Comparison of ENCODE assay signal across 9 mouse cellular contexts in genomic region chr2:60720906-60721305, GRCm38 (mm10). TPM values are rescaled to one million over a fixed set of nuclear protein-coding genes. Genes with fewer than 3 reads are reported as not detected.
DNase-seq lines count a peak whose midpoint lies in the region; ATAC-seq and TF ChIP-seq lines count a peak whose summit lies in the region.
"Had no signal": no experiment of that assay in that cellular context is flagged by ENCODE, and none has a peak within 500 bp of the region (broad histone marks: within the 10 kb centered on the region; RNA-seq: fewer than 3 reads in every experiment).

No protein-coding gene starts in this region.

- no peaks in the 10 kb centered on the region for H3K9me3 ChIP-seq in intestine, postnatal 0 days (ENCODE audit: control insufficient read depth)
- H3K9me3 ChIP-seq in intestine, embryonic 15.5 days: no peaks in the 10 kb centered on the region
- H3K9me3 ChIP-seq in CH12.LX (replicated peaks; ENCODE audit: low read length): no peaks in the 10 kb centered on the region

- TF ChIP-seq RAD21 in CH12.LX (IDR thresholded peaks at IDR 0.05; ENCODE audit: low read depth, low read length): peak; percentile 70

- DNase-seq in 3T3-L1 (ENCODE audit: low read depth, low spot score) (peak; percentile 71), CH12.LX (ENCODE audit: extremely low read depth) (no peak)
- DNase-seq in forelimb bud, embryonic 11.5 days (ENCODE audit: low read depth, low spot score): peak; percentile 46
- DNase-seq in lung, postnatal 14 days: peak; percentile 62
- no peak for DNase-seq in spleen, adult 12 weeks (ENCODE audit: low spot score)
- no peak for DNase-seq in natural killer cell, adult 2 months (ENCODE audit: low spot score in 2 of 2)

- H3K4me3 ChIP-seq in intestine, postnatal 0 days (ENCODE audit: low read depth, low read length): no peak overlapping the region
- H3K4me3 ChIP-seq in intestine, embryonic 15.5 days (replicated peaks): no peak overlapping the region
- H3K4me3 ChIP-seq in CH12.LX (replicated peaks in 1 of 3; ENCODE audit: low read depth in 2 of 3, low read length in 2 of 3, poor library complexity in 1 of 3): no peak overlapping the region

- dilution Hi-C loops in CH12.LX (cut with MboI; ENCODE audit: extremely low pct_ligation_motif_present, extremely low pct_unique_long_range_greater_than_20kb, low sequenced_read_pairs): no loop called here

- TF ChIP-seq CTCF in intestine, postnatal 0 days (IDR thresholded peaks at IDR 0.05; ENCODE audit: low read depth): peak; percentile 86
- peak; percentile 78 to 82 for TF ChIP-seq CTCF in CH12.LX (conservative IDR thresholded peaks at IDR 0.05 in 1 of 2, IDR thresholded peaks at IDR 0.05 in 1 of 2; ENCODE audit: low read depth in 2 of 2, low read length in 2 of 2)

- H3K79me2 ChIP-seq in CH12.LX (replicated peaks; ENCODE audit: control insufficient read depth, extremely low read depth, insufficient read depth, poor library complexity, severe bottlenecking): no peaks in the 10 kb centered on the region

- H3K4me2 ChIP-seq in intestine, postnatal 0 days (replicated peaks; ENCODE audit: low read depth): no peak overlapping the region
- H3K4me2 ChIP-seq in intestine, embryonic 15.5 days (replicated peaks): no peak overlapping the region
- H3K4me2 ChIP-seq in CH12.LX (ENCODE audit: insufficient read depth, low read depth, poor library complexity, severe bottlenecking): no peak overlapping the region

- H3K27me3 ChIP-seq in intestine, postnatal 0 days (replicated peaks; ENCODE audit: control insufficient read depth, insufficient read depth, low read length): no peaks in the 10 kb centered on the region
- H3K27me3 ChIP-seq in intestine, embryonic 15.5 days (replicated peaks): no peaks in the 10 kb centered on the region
- no peaks in the 10 kb centered on the region for H3K27me3 ChIP-seq in CH12.LX (replicated peaks)

- 23% methylated on average over 5 of the region's 5 CpGs for WGBS in intestine, postnatal 0 days
- WGBS in intestine, embryonic 15.5 days: 29% methylated on average over 5 of the region's 5 CpGs

- no peak for TF ChIP-seq POLR2A in CH12.LX (IDR thresholded peaks at IDR 0.05; ENCODE audit: low read depth, low read length)

- no peak overlapping the region for H3K9ac ChIP-seq in intestine, postnatal 0 days (ENCODE audit: low read depth, low read length)
- no peak overlapping the region for H3K9ac ChIP-seq in intestine, embryonic 15.5 days
- no peak overlapping the region for H3K9ac ChIP-seq in CH12.LX (ENCODE audit: insufficient read depth, low read depth)

- no peaks in the 10 kb centered on the region for H3K36me3 ChIP-seq in intestine, postnatal 0 days (ENCODE audit: control insufficient read depth, insufficient read depth)
- H3K36me3 ChIP-seq in intestine, embryonic 15.5 days: no peaks in the 10 kb centered on the region
- no peaks in the 10 kb centered on the region for H3K36me3 ChIP-seq in CH12.LX (replicated peaks in 1 of 2; ENCODE audit: control insufficient read depth in 1 of 2, insufficient read depth in 1 of 2, low read length in 1 of 2)

- in situ Hi-C loops in CH12.LX (cut with MboI; ENCODE audit: low pct_ligation_motif_present, low pct_unique_long_range_greater_than_20kb, low sequenced_read_pairs): no loop called here

- no peak overlapping the region for H3K27ac ChIP-seq in intestine, postnatal 0 days (ENCODE audit: low read depth, low read length)
- H3K27ac ChIP-seq in intestine, embryonic 15.5 days: no peak overlapping the region
- H3K27ac ChIP-seq in CH12.LX (ENCODE audit: insufficient read depth, low read depth): no peak overlapping the region

- ATAC-seq in intestine, postnatal 0 days: no peak
- ATAC-seq in intestine, embryonic 15.5 days: no peak

- H3K4me1 ChIP-seq in intestine, postnatal 0 days (replicated peaks; ENCODE audit: control insufficient read depth, insufficient read depth, low read length): peaks cover 3% of the 10 kb centered on the region; the same call in 1 of the 2 replicates
- 0 out of 2 replicates have a peak, but pooled peaks cover 4% of the 10 kb centered on the region for H3K4me1 ChIP-seq in intestine, embryonic 15.5 days (replicated peaks)
- H3K4me1 ChIP-seq in CH12.LX (ENCODE audit: control insufficient read depth in 1 of 2, insufficient read depth in 2 of 2): no peaks in the 10 kb centered on the region

- no peak for TF ChIP-seq EP300 in CH12.LX (IDR thresholded peaks at IDR 0.05; ENCODE audit: low read length)

TF ChIP-seq in CH12.LX, 34 proteins besides CTCF, POLR2A, EP300 and RAD21:
- 0 out of 2 replicates have a peak, but pooled peaks have one; percentile 13 for TF ChIP-seq MAFK (IDR thresholded peaks at IDR 0.05; ENCODE audit: insufficient replicate concordance, low read length)
- 0 out of 2 replicates have a peak, but pooled peaks have one; percentile 17 for TF ChIP-seq IRF4 (IDR thresholded peaks at IDR 0.05; ENCODE audit: low read depth, low read length)
- TF ChIP-seq SMC3 (IDR thresholded peaks at IDR 0.05; ENCODE audit: low read depth, low read length): peak; percentile 75
- TF ChIP-seq MAX (IDR thresholded peaks at IDR 0.05; ENCODE audit: low read length): no peak
- TF ChIP-seq ZC3H11A (IDR thresholded peaks at IDR 0.05; ENCODE audit: low read depth, low read length): peak; percentile 26; the same call in 1 of the 2 replicates
- TF ChIP-seq PAX5 (IDR thresholded peaks at IDR 0.05; ENCODE audit: low read length): no peak

RNA-seq across cellular contexts. Expression of gene Itgb6, which starts 1.5 kb away (rescaled TPM):
- 10.8 and 11.9 TPM in 2 replicates for polyA plus RNA-seq in intestine, postnatal 0 days (2015; fragmentation: Nextera tagmentation; extraction: Ambion mirVana)
- 8.8 and 9.0 TPM in 2 replicates for polyA plus RNA-seq in intestine, embryonic 15.5 days (2015; fragmentation: Nextera tagmentation; extraction: Ambion mirVana)
- total RNA-seq in CH12.LX (2012; rRNA removed) (not detected in 2 replicates), CH12.LX (2014; rRNA removed) (not detected in 2 replicates)
- not detected in 2 replicates for polyA plus RNA-seq in CH12.LX (2012; ENCODE audit: insufficient read length, low read depth)
- total RNA-seq: left cerebral cortex, adult 18-20 months had no signal

Comparison
In these comparisons a context has a peak if more than half of its experiments do, and no peak if none do; other contexts are left out.
1. DNase-seq: peak in 3T3-L1 (single experiment), forelimb bud, embryonic 11.5 days (single experiment) and lung, postnatal 14 days (single experiment); none in CH12.LX (single experiment), spleen, adult 12 weeks (single experiment) and natural killer cell, adult 2 months (0 of 2).